Mouse (Mus musculus): ENCODE measurements around the gene Pde4b.
"Not testable (repeated sequence)": the region's sequence is repeated elsewhere in the genome, so short reads cannot be mapped to it uniquely, and the experiment has no call there.

The Pde4b gene

DNA sequence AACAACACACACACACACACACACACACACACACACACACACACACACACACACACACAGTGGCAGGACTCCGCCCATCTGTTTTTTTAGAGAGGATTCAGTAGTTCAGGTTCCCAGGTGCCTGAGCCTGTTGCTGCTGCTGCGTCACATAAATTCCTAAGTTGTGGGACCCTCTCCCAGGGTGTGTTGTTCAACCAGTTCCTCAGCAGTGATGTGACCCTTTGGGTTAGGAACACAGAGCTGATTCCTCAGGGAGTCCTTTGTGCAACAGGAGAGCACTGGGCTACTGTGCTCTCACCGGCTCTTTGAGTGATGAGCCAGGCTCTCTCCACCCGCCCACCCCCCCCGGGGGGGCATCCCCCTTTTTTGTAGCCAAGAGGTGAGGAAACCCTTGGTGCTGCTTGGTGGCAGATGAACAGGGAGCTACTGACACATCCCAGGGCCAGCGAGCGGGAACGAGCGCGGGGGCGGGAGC, at the start of gene Pde4b:
Pde4b (plus strand) TSS at position 453 of the 475 bp plus-strand sequence.
- DNase-seq (ENCODE audit: low spot score): peak; percentile 22

- DNase-seq (ENCODE audit: low spot score): no peak
Observed at GRCm38 (mm10) chr4:102040190-102040589, 47.2 kb upstream of the Pde4b start.

DNA sequence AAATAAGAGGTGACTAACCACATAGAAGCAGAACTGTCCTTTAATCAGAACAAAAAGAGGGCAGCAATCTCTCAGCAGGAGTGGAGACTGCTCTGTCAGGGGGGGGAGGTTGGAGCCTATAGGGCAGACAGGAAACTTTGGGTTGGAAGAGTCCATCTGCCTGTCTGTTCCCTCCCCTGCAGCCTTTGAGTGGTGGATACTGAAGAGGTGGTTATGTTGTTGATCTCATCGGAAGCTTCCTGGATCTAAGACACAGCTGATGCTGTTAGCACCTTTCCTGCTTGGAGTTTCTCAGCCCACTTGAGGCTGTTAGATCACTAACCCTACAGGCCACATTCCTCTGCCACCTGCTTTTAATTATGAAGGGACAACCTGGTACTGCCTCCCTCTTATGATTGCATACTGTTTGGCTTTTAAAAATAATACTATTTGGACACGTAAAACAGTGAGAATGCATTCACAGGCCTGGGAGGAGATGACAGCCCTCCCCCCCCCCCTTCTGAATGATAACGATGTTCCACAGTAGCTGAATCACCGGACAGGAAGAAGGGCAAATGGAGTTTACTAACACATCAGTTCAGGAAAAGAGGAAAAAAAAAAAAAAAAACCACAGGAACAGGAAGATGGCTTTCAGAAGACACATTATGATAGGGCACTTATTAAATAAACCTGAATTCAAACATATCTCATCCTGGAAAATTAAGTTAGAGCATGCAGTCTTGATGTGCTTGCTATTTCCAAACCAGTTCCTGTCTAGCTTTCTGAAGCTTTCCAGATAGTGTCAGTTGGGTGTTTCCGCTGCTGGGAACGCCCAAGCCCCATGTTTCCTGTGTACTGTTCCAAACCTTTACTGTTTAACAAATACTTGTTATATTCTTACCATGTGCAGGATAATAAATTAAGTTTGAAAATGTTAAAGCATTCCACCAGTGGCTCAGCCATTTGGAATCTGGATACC, 41.9 kb upstream of the Pde4b start:
- DNase-seq (ENCODE audit: low spot score): no peak

DNA sequence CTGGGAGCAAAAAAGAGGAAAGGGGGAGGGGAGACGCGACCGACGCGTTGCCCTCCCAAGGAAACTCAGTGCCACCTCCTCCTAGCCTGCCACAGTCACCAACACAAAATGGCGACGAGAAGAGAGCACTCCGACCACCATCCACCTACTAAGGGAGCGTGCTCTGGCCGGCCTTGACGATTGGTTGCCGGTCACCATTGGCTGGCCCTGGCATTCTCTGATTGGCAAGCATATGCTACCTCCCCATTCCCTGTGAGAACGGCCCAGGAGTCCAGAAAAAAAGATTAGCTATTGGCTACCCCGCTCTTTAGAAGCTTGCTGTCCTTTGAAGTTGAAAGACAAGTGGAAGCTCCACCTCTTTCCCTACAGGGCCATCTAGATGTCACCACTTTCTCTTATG, 38.0 kb upstream of the Pde4b start:
- not testable (repeated sequence) for DNase-seq (ENCODE audit: low spot score)

GRCm38 (mm10) chr4:102061322-102061721, 26.0 kb upstream of the Pde4b start:
- DNase-seq (ENCODE audit: low spot score): no peak

- peak; percentile 15 for DNase-seq (ENCODE audit: low spot score)
Observed at GRCm38 (mm10) chr4:102069314-102069713, 18.0 kb upstream of the Pde4b start.

DNA sequence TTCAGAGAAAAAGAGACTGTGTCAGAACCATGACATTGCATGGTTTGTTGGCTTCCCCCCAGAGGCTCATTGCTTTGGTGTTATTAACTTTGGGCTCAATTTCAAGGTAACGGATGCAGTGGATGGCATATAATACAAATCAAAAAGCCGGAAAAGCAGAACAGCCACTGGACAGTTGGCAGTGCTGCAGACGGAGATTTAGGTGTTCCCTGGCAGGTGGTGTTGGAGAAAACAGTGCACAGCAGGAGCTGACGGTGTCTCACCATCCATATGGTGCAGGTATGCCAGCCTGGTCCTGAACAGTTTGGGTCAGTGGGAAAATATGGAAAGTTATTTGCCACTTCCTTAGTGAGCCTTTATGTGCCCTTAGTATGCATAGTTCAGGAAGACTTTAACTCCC, 1.0 kb upstream of the Pde4b start:
- DNase-seq (ENCODE audit: low spot score): no peak

GRCm38 (mm10) chr4:102087566-102088234, 357 bp downstream of the Pde4b start:
- DNase-seq (ENCODE audit: low spot score): peak; percentile 30

GRCm38 (mm10) chr4:102088235-102088867, 1.0 kb downstream of the Pde4b start:
- peak; percentile 7 for DNase-seq (ENCODE audit: low spot score)

GRCm38 (mm10) chr4:102095851-102096250, 8.5 kb downstream of the Pde4b start:
- DNase-seq (ENCODE audit: low spot score): no peak

DNA sequence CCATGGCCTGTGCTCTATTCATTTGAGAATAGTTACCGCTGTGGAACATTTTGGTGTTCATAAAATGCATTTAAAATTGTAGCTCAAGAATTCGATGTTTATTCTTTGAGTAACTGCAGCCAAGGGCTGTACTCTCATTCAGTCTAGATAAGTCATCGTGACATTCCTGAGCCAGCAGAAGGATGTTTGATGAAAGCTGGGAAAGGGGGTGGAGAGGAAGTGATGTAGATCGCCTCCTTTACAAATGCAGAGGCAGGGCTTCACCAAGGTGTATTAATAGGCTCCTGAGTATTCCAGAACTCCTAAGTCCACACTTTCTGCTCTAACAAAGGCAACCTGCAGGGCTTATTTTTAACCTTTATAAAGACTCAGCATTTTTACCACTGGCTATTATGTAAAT, 14.9 kb downstream of the Pde4b start:
- no peak for DNase-seq (ENCODE audit: low spot score)

DNA sequence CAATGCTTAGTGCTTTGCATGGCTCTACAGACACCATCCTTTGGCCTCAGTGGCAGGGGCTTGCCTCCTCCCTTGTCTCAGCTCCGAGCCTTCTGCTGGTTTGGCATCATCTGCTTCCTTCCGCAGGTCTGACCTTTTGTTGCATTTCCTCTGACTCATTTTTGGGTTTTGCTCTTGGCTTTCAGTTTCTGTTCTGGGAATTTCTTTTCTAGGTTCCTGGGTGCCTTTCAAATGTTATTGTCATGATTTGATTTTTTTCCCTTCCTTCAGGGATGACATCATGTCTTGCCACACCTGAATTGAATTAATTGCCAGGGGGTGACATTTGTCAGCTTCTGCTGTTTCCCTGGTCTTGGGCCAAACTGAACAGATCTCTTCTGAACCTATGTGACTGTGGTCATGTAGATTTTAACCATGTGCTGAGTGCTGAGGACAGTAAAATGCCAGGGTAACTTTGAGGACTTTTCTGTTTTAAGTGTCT, 17.2 kb downstream of the Pde4b start:
- DNase-seq (ENCODE audit: low spot score): no peak

GRCm38 (mm10) chr4:102106771-102107170, 19.4 kb downstream of the Pde4b start:
- DNase-seq (ENCODE audit: low spot score): no peak

- DNase-seq (ENCODE audit: low spot score): no peak
Observed at GRCm38 (mm10) chr4:102119454-102119853, 32.1 kb downstream of the Pde4b start.

DNA sequence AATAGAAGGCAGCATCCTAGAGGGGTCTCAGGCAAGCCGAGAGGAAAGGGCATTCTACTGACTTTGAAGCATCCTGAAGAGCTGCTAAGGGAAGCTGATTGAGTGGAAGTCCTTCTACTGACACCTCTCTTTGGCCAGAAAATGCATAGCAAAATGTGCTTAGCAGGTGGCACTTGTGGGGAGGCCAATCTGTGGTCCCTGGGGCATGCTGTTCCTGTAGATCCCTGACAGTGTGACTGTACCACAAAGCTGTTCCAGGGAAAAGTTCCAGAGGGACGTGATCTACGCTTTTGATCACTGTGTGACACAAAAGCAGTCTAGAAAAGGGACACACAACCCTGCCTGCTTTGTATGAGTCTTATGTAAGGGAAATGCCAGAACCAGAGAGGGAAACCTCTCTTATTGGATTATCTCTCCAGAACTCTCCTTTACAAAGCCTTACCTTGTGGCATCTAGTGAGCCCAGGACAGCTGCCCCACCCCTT, 49.1 kb downstream of the Pde4b start:
- no peak for DNase-seq (ENCODE audit: low spot score)

- no peak for DNase-seq (ENCODE audit: low spot score)
Observed at GRCm38 (mm10) chr4:102138346-102138745, 51.0 kb downstream of the Pde4b start.

GRCm38 (mm10) chr4:102141241-102141640, 53.9 kb downstream of the Pde4b start:
- DNase-seq (ENCODE audit: low spot score): no peak

- DNase-seq (ENCODE audit: low spot score): no peak
Observed at GRCm38 (mm10) chr4:102148766-102149165, 61.4 kb downstream of the Pde4b start.

GRCm38 (mm10) chr4:102159178-102159577, 71.8 kb downstream of the Pde4b start:
- no peak for DNase-seq (ENCODE audit: low spot score)

GRCm38 (mm10) chr4:102171636-102172035, 84.3 kb downstream of the Pde4b start:
- no peak for DNase-seq (ENCODE audit: low spot score)

DNA sequence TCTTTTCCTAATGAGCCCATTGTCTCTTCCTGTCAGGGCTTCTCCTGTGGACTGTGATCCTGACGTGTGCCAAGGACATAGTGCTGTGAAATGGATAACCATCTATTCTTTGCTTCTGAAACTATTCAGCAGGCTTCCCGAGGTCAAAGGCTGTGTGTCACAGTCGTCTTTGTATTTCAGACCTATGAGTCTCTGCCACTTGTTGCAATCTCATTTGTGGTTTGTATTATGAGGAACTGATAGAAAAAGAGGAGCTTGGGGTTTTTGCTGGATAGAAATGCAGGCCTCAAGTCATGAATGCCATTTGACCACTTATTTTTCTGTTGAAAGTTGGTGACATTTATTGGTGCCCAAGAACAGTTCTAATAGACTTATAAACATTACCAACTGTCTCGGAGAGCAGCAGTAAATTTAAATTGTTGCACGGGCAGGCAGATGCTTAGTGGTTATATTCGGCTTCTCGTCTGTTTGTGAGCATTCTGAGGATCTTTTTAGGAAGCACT, 85.4 kb downstream of the Pde4b start:
- no peak for DNase-seq (ENCODE audit: low spot score)

DNA sequence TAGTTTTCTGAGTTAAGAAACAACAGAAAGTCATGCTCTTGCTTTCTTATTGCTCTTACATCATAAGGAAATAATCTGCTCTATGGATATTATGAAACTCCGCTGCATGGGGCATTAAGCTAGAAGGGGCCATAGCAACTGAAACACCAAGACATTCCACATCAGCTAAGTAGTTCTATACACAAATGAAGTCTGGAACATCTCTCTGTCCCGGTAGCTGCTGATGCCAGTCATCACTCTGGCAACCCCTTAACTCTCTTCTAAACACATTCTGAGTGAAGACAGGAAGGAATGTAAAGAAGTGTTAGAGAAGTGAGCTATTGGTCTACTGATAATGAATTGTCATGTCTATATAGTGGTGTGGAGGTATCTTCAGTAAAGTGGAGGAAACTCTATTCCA, 88.6 kb downstream of the Pde4b start:
- DNase-seq (ENCODE audit: low spot score): peak; percentile 32

Measured in yolk sac, embryonic 10.5 days (tissue).